Mouse (Mus musculus) gastrocnemius, adult 2 months (tissue): ENCODE results near the gene Gfap. TPM values are rescaled to one million over a fixed set of nuclear protein-coding genes. Genes with fewer than 3 reads are reported as not detected.

ENCODE experiments used
- DNase-seq: peaks from one replicate; pipeline ENCODE4 v3.0.0; 2022
- H3K27ac ChIP-seq: fragments of 200-600 bp; 2 replicates; pipeline ENCODE4 v1.8.1; 2022; ENCODE audit warnings: mild to moderate bottlenecking
- H3K4me3 ChIP-seq: fragments of 200-600 bp; 2 replicates; pipeline ENCODE4 v1.8.1; 2022; ENCODE audit warnings: mild to moderate bottlenecking, moderate library complexity
- CTCF ChIP-seq: fragments of 200-600 bp; IDR thresholded peaks from 2 replicates; pipeline ENCODE4 v1.8.1; 2022; ENCODE audit warnings: antibody characterized with exemption, mild to moderate bottlenecking, moderate library complexity
- intact Hi-C: fragments of 180-260 bp; cut with DNase I; formaldehyde crosslinking; loops from one replicate; pipeline ENCODE4 v1.15.1; 2025
- total RNA-seq, 2 experiments: library from RNA; stranded (reverse); gene quantifications; 2 replicates each; pipeline ENCODE4 v1.2.3; 2021

Gfap gene
- total RNA-seq, 2 experiments from 2014 or later: not detected

GRCm38 (mm10) chr11:102890096-102890495 is 10.6 kb downstream of the Gfap start:
- intact Hi-C loops: no loop called here
- H3K4me3 ChIP-seq: no peak overlapping the region

DNA sequence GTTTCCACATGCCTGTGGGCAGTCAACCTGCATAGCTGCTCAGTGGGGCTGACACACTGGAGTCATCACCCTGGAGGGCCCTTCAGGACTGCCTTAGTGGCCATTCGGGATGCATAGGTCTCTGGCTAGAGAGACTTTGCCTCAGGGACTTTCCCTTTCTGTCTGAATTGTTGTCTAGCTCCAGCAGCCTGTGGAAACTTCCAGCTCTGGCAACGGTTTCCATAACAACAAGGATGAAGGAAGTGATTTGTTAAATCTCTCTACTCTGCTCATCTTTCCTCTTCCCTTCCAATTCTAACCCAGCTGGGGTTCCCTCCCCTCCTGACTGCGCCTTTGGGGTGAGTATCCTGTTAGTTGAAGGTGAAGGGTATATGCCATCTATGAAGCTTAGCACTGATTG is 12.6 kb downstream of the Gfap start:
- H3K27ac ChIP-seq: no peak overlapping the region
- no peak for TF ChIP-seq CTCF
- H3K4me3 ChIP-seq: no peak overlapping the region
- DNase-seq: peak; percentile 5
- intact Hi-C loops: no loop called here

More at GRCm38 (mm10) chr11:102890096-102890495, 10.6 kb downstream of the Gfap start:
- H3K27ac ChIP-seq: no peak overlapping the region
- no peak for TF ChIP-seq CTCF
- no peak for DNase-seq

GRCm38 (mm10) chr11:102887433-102887832 is 13.3 kb downstream of the Gfap start:
- peak; percentile 7 for DNase-seq
- Histone ChIP-seq H3K4me3 (no peak overlapping the region), H3K27ac (no peak overlapping the region)
- TF ChIP-seq CTCF: no peak
- intact Hi-C loops: no loop called here

DNA sequence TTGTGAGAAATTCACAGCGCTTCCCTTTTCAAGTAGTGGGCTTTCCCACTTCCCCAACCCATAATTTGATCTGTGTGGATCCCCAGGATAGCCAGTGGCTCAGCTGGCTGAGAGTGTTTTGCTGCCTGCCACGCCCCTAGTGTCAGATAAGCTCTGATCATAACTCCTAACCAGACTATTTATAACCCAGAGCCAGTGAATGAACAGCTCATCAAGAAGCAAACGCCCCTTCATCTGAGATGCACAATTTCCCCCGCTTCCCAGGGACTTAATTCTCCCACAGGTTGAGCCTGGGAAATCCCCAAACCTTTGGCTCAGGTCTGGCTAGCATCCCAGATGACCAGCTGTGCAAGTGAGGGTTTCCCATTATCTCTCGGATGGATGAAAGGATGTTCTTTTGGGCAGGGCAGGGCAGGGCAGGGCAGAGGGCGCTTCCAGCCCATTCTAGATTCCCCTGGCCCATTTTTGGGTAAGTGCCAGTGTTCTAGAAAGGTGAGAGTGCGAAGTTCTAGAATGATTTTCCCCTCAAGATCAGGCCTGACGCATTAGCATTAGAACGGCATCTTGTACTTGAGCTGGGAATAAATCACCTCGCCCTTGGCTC is 16.0 kb downstream of the Gfap start, which contains the start of gene Fam187a:
TSS of gene Fam187a (plus strand) at position 554 of the 604 bp plus-strand sequence.
- intact Hi-C loops: no loop called here
- H3K27ac ChIP-seq: no peak within 1 kb of the TSS
- TF ChIP-seq CTCF: no peak

DNA sequence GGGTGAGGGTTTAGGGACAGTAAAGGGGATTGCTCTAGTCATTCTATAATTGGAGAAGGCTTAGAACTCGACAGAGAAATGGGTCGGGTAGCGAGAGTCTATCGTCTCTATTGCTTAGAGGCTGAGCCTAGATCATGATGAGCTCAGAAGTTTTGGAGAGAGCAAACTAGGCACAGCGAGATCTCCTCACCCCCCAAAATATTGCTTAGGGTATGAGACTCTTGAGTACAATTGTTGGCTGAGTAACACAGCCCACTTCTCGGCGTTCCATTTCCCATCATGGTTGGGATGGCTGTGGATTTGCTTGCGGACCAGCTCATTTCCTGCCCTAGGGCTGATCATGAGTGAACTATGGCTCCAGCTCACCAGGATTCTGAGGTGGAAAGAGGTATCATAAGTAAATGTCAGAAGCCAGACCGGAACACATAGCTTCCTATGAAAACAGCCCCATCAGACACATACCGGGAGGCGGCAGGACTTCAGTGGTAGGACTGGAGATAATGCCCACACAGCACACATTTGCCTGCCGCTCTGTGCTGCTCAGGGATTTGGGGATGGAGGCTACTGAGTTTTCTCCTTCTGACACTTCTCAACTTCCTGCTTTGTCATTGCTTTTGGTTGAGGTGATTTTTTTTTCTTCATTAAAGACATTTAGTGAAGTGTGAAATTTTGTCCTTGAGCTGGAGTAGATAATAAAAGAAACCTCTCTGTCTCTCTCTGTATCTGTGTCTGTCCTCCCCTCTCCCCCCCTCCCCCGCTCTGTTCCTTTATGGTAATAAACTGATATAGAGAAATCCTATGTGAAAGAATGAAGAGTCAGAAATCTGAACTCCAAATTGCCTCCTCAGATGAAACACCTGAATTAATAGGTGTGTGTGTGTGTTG is 19.2 kb downstream of the Gfap start:
- intact Hi-C loops: no loop called here
- peak; percentile 12 for DNase-seq
- Histone ChIP-seq H3K27ac (peak overlapping the region; percentile 100), H3K4me3 (peak overlapping the region; percentile 95)
- TF ChIP-seq CTCF: no peak

More for the DNA sequence above, 16.0 kb downstream of the Gfap start, which contains the start of gene Fam187a:
- peak; percentile 8 for DNase-seq
- H3K4me3 ChIP-seq: no peak within 1 kb of the TSS

- Histone ChIP-seq H3K27ac (peak within 1 kb of the TSS; percentile 100), H3K4me3 (peak within 1 kb of the TSS; percentile 95)
- peak; percentile 92 for DNase-seq
- intact Hi-C loops: no loop called here
- no peak for TF ChIP-seq CTCF
Measured at GRCm38 (mm10) chr11:102880585-102881313, 20.0 kb downstream of the Gfap start, which contains the start of the genes Eftud2 and Ccdc103. Gene Eftud2, minus strand, starts transcription at chr11:102880985. Gene Ccdc103, plus strand, starts transcription at chr11:102881204.

GRCm38 (mm10) chr11:102879558-102879957 is 21.2 kb downstream of the Gfap start:
- intact Hi-C loops: no loop called here
- no peak overlapping the region for H3K27ac ChIP-seq
- no peak overlapping the region for H3K4me3 ChIP-seq
- no peak for TF ChIP-seq CTCF
- peak; percentile 3 for DNase-seq

- Histone ChIP-seq H3K4me3 (no peak overlapping the region), H3K27ac (no peak overlapping the region)
- intact Hi-C loops: no loop called here
- no peak for TF ChIP-seq CTCF
- DNase-seq: peak; percentile 15
Measured at GRCm38 (mm10) chr11:102874801-102875334, 25.8 kb downstream of the Gfap start.

GRCm38 (mm10) chr11:102864272-102864671 is 36.4 kb downstream of the Gfap start:
- Histone ChIP-seq H3K4me3 (no peak overlapping the region), H3K27ac (no peak overlapping the region)
- intact Hi-C loops: loop anchor here (1.0 kb wide), 1 partner anchor 90 kb away; no protein-coding TSS in a partner anchor
- TF ChIP-seq CTCF: peak; percentile 77
- peak; percentile 74 for DNase-seq

DNA sequence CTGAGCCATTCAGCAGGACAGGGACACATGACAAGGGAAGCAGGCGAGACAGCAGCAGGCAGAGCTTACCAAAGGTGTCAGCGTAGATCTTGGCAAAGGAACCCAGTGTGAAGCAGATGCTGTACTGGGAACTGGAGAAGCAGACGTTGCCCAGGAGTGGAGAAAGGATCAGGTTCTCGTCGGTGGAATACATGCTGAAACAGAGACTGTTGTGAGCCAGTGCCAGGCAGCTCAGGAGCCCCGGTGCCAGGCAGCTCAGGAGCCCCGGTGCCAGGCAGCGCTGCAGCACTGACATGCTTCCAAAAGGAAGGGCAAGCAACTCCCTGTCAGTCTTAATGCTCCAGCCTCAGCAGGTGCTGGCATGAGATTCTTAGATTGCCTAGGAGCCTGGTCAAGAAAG is 40.8 kb downstream of the Gfap start:
- intact Hi-C loops: no loop called here
- TF ChIP-seq CTCF: no peak
- DNase-seq: peak; percentile 85

GRCm38 (mm10) chr11:102858951-102859350 is 41.8 kb downstream of the Gfap start:
- no peak overlapping the region for H3K4me3 ChIP-seq
- peak; percentile 69 for DNase-seq
- peak overlapping the region; percentile 50 for H3K27ac ChIP-seq
- intact Hi-C loops: no loop called here
- TF ChIP-seq CTCF: no peak

More for the DNA sequence above, 40.8 kb downstream of the Gfap start:
- Histone ChIP-seq H3K4me3 (no peak overlapping the region), H3K27ac (peak overlapping the region; percentile 50)

DNA sequence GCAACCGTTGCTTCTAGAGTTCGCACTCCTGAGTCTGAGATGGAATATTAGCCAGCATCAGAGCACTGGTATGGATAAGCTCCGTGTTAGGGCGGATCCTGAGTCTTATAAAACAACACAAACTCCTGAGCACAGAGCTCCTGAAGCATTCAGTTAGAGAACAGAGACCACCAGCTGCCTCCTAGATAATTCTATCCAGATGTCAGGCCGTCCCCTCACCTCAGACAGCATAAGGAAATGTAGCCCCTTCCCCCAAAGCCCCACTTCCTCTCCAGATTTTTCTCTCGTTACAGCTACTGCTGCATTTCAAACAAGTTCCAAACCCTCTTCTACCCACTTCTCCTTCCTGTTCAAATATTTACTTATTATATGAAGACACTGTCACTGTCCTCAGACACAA is 44.8 kb downstream of the Gfap start:
- intact Hi-C loops: no loop called here
- H3K27ac ChIP-seq: no peak overlapping the region
- no peak for TF ChIP-seq CTCF
- DNase-seq: no peak
- H3K4me3 ChIP-seq: no peak overlapping the region
